Mouse (Mus musculus) left cerebral cortex, postnatal 10 days (tissue): ENCODE measurements at regions not wholly inside any gene's neighbourhood (a gene's known extent, or its start where the extent isn't known, plus 50 kb on each side); places are given as distances from the start of the nearest gene placed in this dataset.
A peak's percentile ranks its signal among the peaks of the same experiment; 100 is the strongest.

Experiments
- DNase-seq, 2 experiments: peaks; one replicate each; pipeline ENCODE4 v3.0.0; 2021 to 2022; ENCODE audit warnings: low spot score in 2 of 2, mixed read lengths in 1 of 2; ENCODE audit errors: extremely low spot score in 1 of 2
- intact Hi-C: fragments of 180-260 bp; cut with DNase I; formaldehyde crosslinking; loops from one replicate; pipeline ENCODE4 v1.15.1; 2025

DNA sequence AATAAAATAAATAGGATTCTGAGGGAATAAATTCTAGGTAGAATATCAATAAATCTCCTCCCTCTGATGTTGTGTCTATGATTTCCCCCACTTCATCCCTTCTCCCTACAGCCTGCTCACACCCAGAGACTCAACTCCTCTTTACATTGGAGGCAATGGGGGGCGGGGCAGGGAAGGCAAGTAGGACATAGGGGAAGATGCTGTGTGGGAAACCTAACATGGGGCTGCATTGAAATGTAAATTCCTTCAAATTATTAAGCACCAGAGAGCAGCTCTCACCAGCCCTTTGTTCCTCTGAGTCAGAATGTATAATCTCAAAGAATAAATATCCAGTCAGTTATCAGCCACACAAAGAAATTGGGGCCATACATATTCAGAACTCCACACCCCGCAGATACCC lies 91.6 kb downstream of the Nuf2 start:
- no peak for DNase-seq
- intact Hi-C loops = no loop called here

DNA sequence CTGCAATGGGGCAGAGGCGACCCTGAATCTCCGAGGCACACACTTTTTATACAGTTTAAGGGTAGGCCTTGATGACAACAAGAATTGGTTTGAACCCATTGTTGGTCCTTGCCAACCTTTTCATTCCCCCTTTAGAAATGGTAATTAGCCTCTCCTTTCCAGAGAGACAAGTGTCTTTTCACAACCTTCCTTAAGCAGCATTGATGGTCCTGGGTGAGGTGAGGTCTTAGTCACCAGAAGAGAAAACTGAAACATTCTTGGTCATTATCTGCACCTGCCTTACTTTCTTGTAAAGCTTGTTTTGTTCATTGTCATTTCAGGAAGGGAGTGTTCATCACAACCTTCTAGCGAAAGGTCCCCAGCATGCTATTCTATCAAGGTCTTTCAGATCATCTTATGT lies 93.3 kb downstream of the Nuf2 start:
- intact Hi-C loops = no loop called here
- DNase-seq = no peak

DNA sequence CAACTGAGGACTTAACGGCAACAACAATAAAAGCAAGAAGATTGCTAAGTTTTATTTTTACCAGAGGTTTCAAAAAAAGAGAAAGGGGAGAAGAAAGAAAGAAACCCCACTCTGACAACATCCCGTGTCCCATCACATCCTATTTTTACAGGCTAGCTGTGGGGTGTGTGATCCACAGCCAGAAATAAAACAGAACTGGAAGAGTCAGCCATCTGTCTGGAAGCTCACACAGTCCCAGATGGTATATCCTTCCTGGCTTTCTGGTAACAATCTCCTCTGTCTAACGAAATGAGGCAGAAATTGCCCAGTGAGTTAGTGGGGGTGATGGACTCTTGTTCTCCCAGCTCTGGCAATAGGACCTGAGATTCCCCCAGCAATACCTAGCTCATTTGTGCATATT lies 108.9 kb downstream of the Nuf2 start:
- intact Hi-C loops = no loop called here
- DNase-seq = peak in 1 of 2 experiments; percentile 72

DNA sequence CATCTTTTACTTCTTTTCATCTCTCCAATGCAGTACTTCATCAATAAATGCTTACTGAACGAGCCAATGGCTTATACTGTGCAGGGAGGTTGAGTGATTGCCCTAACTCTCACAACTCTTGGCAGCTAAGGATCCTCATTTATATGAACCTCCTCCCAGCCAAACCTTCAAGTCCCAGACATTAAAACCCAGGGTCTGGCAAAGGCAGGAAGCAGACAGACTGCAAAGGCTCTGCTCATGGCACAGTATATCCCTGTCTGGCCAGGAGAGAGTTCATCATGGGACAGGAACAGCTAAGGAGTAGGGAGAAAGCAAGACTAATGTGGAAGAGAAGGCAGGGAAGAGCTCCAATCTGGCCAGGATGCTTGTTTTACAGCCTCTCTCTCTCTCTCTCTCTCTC lies 109.6 kb downstream of the Nuf2 start:
- no peak for DNase-seq
- intact Hi-C loops = no loop called here

DNA sequence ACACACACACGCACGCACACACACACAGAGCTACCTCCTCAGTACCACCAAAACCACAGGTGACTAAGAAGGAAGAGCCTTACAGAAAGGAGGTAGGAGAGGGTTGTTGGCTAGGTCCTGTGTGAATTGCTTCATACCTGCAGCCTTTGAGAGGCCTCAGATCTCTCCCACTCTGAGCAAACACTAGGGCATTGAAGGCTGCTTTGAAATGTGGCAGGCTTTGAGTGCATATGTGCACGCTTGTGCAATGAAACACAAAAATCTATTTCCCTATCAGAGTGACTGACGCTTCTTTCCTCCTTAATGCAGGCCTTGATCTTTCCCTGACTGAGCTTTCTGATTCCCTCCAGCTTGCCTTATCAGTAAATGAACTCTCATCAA lies 112.6 kb downstream of the Nuf2 start:
- DNase-seq = no peak
- intact Hi-C loops = no loop called here

DNA sequence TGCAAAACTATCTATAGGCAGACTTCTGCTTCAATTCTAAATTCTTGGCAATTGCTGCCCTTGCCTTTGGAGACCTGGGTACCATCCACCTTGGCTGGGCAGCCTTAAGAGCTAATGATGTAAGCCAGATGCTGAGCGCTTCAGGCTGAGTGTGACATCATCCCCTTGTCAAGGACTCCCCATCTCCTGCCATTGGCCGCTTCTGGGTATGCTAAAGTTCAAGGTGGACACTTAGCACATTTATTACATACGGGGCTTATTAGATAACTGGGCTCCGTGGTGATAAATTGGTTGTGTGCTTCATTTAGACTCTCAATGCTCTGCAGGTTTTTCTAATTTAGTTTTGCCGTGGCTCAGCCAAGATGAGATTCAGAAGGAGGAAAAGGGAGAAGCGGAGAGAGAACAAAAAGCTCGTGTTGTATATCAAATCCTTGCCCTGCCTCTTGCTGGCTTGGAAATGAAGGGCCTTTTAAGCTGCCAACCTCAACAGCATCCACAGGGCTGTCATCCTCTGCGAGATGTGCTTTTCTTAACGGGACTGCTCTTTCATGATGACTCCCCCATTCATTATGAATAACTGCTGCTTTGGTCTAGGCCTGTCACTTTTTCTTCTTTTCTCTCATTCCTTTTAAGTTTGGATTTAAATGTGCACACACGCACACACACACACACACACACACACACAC lies 113.1 kb downstream of the Nuf2 start:
- DNase-seq = no peak
- intact Hi-C loops = no loop called here

DNA sequence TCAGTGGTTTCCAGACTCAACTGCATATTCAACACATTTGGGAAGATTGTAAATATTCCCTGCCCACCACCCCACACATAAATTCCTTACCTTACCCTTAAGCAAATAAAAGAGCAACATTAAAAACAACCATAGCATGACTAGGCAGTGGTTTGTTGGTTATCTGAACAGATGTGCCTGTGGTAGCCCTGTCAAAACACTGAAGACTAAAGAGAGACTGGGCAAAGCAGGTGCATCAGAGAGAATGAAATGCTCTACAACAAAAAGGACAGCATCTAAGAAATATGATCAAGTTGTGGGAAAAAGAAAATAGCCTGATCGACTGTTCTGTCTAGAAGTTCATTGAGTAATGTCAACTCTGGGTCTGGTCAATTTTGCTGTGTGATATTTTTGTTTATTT lies 114.6 kb downstream of the Nuf2 start:
- no peak for DNase-seq
- intact Hi-C loops = no loop called here

DNA sequence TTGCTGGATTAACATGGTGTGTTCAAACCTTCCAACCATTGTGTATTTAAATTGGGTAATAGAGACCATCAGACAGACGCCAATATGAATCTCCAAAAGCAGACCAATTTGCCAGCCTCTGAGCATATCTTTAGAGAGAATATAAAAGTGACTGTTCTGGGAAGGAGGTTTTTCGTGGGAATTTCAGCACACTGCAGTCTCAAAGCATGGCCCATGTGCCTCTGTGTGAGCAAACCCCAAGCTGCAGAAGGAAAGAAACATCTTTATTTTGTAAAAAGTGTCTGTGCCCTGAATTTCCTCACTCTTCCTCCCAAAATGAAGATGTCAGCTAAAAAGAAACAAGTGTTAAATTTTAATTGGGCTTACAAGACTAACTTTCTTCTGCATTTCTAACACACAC lies 123.1 kb downstream of the Nuf2 start:
- intact Hi-C loops = no loop called here
- DNase-seq = no peak

DNA sequence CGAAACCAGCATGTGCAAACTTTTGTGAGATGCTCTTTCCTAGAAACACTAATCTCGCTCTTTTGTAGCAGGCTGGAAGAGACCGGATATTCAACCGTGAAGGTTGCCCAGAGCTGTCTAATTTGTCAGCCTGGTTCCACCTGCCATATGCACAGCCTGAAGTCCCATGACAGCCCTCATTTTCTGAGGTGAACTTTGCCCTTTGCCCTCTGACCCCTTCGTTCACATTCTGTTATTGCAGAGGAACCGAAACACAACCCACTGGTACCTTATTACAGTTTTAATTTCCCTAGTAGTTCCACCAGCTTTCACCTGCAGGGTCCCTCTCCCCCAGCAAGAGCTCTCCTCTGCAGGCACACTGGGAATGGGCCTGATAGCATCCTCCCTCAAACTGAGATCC lies 130.4 kb downstream of the Nuf2 start:
- intact Hi-C loops = no loop called here
- no peak for DNase-seq

DNA sequence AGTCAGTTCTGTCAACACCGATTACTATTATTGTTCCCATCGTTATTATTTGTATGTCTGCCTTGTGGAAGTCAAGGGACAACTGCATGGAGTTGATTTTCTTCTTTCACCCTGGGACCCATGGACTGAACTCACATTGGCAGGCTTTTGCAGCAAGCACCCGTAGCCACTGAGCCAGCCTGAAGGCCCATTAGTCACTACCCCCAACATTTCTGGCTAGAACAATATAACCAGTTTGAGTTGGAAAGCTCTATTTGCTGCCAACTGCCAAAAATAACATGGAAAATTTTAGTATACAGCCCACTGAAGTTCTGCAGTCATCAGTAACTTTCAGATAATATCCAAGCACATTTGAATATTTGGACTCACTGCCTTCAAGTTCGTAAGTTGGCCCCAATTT lies 133.9 kb downstream of the Nuf2 start:
- DNase-seq = no peak
- intact Hi-C loops = no loop called here

DNA sequence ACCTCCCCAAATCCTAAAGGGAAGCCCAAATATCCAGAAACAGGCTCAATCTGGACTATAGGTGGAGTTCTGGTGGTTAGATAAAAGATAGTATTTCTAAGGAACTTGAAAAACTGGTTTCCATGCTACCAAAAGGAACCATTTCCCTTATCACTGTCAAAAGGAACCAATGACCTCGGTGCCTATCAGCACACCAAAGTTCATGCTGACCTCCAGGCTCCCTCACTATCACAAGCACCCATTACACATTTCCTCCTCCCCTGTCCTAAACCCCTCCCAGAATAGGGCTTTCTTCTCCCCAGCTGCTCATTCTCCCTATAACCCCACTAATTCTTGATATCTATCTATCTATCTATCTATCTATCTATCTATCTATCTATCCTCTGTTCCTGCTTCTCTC lies 144.2 kb downstream of the Nuf2 start:
- intact Hi-C loops = no loop called here

DNA sequence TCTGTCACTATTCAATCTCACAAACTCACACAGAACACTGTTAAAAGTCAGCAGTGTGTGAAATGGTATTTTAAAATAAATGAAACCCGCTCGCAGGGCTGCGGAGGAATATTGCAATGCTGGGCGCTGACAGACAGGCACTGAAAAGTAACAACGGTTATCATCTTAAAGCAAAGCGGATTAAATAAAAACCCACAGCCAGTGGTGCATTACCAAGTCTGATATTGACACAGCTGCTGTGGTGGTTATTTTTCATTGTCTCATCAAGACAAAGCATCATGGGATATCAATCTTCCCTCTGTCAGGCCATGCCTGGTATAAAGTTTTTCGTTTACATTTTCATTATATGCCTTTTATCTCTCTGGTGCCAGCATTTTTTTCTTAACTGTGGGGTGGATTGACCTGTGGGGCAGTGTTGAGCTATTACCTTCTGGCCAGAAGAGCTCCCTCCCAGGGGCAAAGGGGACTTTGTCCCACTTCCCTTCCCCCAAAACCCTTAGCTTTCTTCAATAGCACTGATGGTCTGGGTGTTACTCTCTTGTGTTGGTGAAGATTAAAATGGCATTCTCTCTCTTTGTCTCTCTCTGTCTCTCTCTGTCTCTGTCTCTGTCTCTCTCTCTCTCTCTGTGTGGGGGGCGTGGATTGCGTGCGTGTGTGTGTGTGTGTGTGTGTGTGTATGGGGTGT lies 145.4 kb downstream of the Nuf2 start:
- intact Hi-C loops = no loop called here
- DNase-seq = no peak

More for the DNA sequence above, 144.2 kb downstream of the Nuf2 start:
- no peak for DNase-seq

DNA sequence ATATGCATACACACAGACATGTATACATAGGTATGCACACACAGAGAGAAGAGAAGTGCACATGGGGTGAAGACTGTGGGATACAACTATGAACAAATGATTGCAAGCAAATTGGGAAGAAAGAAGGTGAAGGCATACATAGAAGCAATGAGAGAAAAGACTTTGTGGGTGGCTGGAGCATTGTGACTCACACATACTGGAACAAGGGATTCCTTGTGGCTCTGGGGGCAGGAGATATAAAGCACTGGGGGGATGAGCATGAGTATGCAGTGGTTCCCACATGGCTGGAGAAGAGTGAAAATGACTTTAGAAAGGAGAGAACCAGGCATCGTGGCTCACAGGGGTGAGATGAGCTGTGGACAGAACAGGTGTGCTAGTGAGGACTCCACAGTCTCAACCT lies 156.6 kb downstream of the Nuf2 start:
- intact Hi-C loops = no loop called here
- no peak for DNase-seq

DNA sequence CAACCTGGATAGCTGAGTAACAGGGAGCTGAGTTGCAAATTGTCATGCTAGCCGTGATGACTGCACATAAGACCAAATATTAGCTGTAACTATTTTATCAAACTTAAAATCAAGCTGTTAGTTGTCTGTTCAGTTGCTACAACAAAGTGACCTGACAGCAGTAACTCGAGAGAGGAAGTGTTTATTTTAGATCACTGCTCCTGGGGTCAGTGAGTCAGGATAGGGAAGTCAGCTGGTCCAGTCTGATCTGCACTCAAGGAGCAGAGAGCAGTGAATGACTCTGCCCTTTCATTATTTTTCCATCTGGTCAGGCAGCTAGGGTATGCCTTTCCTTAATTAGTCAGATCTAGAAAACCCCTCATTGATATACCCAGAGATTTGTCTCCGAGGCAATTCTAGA lies 162.5 kb downstream of the Nuf2 start:
- intact Hi-C loops = no loop called here
- no peak for DNase-seq

DNA sequence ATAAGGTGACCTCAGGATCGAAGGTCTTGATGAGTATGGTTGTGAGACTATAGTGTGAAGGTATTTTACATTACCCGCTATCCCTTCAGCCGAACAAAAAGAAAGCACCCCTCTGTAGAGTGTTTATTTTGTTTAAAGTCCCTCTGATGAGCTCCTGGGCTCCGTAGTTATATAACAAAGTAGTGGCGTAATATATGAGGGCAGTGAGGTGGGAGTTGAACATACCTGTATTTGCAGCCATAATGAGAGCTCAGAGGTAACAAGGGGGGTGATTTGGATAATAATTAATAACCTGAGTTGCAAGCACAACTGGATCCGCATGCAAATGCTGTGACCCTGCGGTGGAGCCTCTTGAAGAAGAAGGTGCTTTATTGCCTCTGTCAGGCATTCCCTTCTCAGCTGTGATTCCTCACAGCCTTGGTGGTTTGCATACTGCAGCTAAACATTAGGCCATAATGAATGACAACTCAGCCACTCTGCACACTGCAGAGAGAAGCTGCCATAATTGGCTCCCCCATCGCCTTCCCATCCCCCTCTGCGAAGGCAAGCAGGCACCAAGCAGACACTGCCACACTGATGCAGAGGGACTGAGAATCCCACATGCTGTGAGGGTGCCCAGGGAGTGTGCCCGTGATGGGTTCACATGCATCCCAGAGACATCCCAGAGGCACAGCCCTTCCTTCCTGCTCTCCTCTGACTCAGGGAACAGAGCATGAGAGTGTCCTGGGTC lies 163.3 kb downstream of the Nuf2 start:
- intact Hi-C loops = no loop called here

DNA sequence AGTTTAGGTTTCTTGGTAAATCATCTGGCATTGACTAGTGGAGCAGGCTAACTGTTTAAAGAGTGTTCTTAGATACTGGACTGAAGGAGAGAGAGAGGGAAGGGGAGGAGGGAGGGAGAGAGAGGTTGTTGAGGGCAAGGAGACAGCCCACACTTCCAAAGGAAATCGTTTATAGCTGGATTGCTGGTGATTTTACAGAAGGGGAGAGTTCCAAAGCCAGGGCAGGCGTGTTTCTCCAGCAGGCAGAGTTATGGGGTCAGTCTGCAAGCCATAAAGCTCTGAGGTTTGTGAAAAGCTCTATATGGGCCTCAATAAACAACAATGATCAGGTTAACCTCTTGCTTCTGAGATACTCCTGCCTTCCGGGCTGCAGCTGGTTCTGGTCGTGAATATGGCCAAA lies 163.9 kb downstream of the Nuf2 start:
- DNase-seq = no peak
- intact Hi-C loops = no loop called here

More for the DNA sequence above, 163.3 kb downstream of the Nuf2 start:
- DNase-seq = peak in 1 of 2 experiments; percentile 27

DNA sequence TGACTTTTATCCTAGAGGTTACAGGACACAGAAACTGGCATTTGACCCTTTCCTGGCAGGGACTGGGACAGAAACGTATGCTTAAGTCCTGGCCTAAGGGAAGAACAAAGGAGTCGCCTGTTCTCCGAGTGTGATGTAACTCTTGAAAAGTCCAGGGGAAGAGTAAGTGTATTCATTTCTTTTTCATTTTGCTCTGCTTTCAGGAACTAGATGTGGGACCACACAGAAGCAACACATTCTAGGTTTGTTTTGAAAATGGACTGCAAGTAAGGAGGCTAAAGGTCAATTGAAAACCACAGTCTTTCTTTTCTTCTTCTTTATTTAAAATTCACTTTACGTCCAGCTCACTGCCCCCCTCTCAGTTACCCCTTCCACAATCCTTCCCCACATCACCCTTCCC lies 168.7 kb downstream of the Nuf2 start:
- intact Hi-C loops = no loop called here
- no peak for DNase-seq

DNA sequence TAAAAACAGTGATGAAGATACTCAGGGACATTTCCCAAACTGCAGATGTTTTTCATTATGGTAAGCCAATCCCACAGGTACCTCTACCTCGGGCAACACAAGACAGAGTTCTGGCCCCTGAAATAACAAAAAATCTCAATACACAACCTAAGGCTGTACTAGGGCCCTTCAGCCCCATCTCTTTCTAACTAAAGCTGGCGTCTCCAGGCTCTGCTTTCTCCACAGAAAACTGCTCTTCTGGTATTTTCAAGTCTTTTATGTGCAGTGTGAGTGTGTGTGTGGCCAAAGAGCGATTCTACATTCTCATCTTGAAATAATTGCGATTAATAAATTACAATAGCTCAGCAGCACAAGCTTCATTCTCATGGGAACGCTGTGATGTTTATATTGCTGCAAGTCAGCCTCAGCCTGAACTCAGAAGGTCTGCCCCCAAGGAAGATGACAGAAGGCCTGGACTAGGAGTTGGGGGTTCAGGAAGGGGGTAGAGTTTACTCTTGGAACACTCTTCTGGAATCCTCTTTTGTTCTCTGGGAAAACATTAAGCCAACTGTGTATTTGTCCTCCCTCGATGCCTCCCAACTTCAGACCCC lies 173.5 kb downstream of the Nuf2 start:
- intact Hi-C loops = loop anchor here (10.0 kb wide), 1 partner anchor 1263 kb away; no protein-coding TSS in a partner anchor

DNA sequence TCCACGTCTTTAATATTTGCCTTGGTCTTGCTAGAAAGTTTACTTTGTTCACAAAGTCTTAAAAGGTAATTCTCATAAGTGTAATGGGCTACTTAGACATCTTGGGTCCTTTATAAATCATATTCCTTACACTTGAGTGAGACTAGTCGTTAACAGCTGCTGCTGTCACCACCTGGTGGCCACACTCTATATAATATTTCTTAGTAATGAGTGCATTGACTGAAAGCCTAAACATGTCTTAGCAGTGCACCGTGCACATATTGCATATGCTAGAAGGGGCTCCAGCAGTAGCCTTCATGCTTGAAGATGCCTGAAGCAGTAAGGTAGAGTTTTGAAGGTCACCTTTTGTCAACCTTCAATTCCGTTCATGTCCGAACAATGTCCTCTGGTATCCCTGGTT lies 177.2 kb downstream of the Nuf2 start:
- intact Hi-C loops = loop anchor here (5.0 to 10.0 kb wide), 2 partner anchors 1259 to 1412 kb away; no protein-coding TSS in a partner anchor
- no peak for DNase-seq

More for the DNA sequence above, 173.5 kb downstream of the Nuf2 start:
- no peak for DNase-seq

DNA sequence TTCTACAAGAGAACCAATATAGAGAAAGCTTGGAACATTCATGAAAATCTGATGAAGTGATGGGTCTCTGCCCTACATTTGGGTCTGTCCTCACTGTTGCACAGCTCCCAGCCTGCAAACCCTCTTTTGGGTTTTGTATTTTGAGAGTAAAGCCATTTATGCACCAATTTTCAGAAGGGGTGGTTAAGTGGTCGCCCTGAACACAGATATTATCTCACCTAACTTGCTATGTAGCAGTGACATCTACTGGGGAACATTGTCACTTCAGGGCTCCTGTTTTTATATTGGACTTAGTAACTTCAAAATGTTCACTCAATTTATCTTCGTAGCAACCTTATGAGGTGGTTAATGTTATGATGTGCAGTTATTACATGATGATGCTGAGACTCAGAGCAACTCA lies 183.6 kb downstream of the Nuf2 start:
- peak in 1 of 2 experiments; percentile 63 for DNase-seq
- intact Hi-C loops = loop anchor here (5.0 kb wide), 2 partner anchors 915 to 1135 kb away; partner anchors contain the start of gene Pbx1
